11 mouse cellular contexts compared by ENCODE assay signal in genomic region chr9:14233702-14234373, GRCm38 (mm10). TPM values are rescaled to one million over a fixed set of nuclear protein-coding genes. Genes with fewer than 3 reads are reported as not detected.
DNase-seq lines count a peak whose midpoint lies in the region; ATAC-seq and TF ChIP-seq lines count a peak whose summit lies in the region.
"Had no signal": no experiment of that assay in that cellular context is flagged by ENCODE, and none has a peak within 500 bp of the region (broad histone marks: within the 10 kb centered on the region; RNA-seq: fewer than 3 reads in every experiment).

No protein-coding gene starts in this region.

- no peak for TF ChIP-seq CTCF in ES-Bruce4 (IDR thresholded peaks at IDR 0.05; ENCODE audit: low read depth, low read length)

- no peaks in the 10 kb centered on the region for H3K36me3 ChIP-seq in ES-Bruce4 (ENCODE audit: control insufficient read depth, insufficient read depth, low read length, poor library complexity, severe bottlenecking)
- H3K36me3 ChIP-seq in kidney, embryonic 16.5 days (ENCODE audit: insufficient read depth, low read length): no peaks in the 10 kb centered on the region
- no peaks in the 10 kb centered on the region for H3K36me3 ChIP-seq in lung, embryonic 16.5 days (ENCODE audit: control insufficient read depth, insufficient read depth, low read length)
- H3K36me3 ChIP-seq: G1E; heart, embryonic 10.5 days; neural tube, embryonic 13.5 days had no signal

- peak overlapping the region; percentile 8; the same call in 1 of the 2 replicates for H3K4me2 ChIP-seq in kidney, embryonic 16.5 days (replicated peaks; ENCODE audit: low read depth, low read length)
- no peak overlapping the region for H3K4me2 ChIP-seq in lung, embryonic 16.5 days (ENCODE audit: low read depth, low read length)
- H3K4me2 ChIP-seq: neural tube, embryonic 13.5 days had no signal

- no peaks in the 10 kb centered on the region for H3K9me3 ChIP-seq in ES-Bruce4 (replicated peaks; ENCODE audit: control insufficient read depth, insufficient read depth, low read length, poor library complexity, severe bottlenecking)
- H3K9me3 ChIP-seq in kidney, embryonic 16.5 days (ENCODE audit: low read length): no peaks in the 10 kb centered on the region
- H3K9me3 ChIP-seq in lung, embryonic 16.5 days (ENCODE audit: control insufficient read depth, low read length): no peaks in the 10 kb centered on the region
- H3K9me3 ChIP-seq: G1E; heart, embryonic 10.5 days; neural tube, embryonic 13.5 days had no signal

- ATAC-seq in kidney, embryonic 16.5 days (ENCODE audit: low FRiP score, low TSS enrichment): peak; percentile 95
- peak; percentile 93 for ATAC-seq in lung, embryonic 16.5 days (ENCODE audit: low read depth)
- ATAC-seq in erythroid progenitor cell, adult 5-6 weeks (replicated peaks; ENCODE audit: low FRiP score, poor library complexity, severe bottlenecking): no peak
- ATAC-seq in monocyte, adult 5-6 weeks (replicated peaks; ENCODE audit: insufficient number of reproducible peaks, low FRiP score, low TSS enrichment, poor library complexity, severe bottlenecking): no peak

- H3K4me1 ChIP-seq in ES-Bruce4 (ENCODE audit: control insufficient read depth, insufficient read depth, low read length): peaks cover 2% of the 10 kb centered on the region
- peaks cover 15% of the 10 kb centered on the region for H3K4me1 ChIP-seq in kidney, embryonic 16.5 days (ENCODE audit: insufficient read depth, low read length)
- 0 out of 2 replicates have a peak, but pooled peaks cover 3% of the 10 kb centered on the region for H3K4me1 ChIP-seq in lung, embryonic 16.5 days (replicated peaks; ENCODE audit: control insufficient read depth, insufficient read depth, low read length)
- H3K4me1 ChIP-seq: neural tube, embryonic 13.5 days had no signal

- no peaks in the 10 kb centered on the region for H3K27me3 ChIP-seq in ES-Bruce4 (ENCODE audit: control insufficient read depth, insufficient read depth, low read length, poor library complexity, severe bottlenecking)
- H3K27me3 ChIP-seq in kidney, embryonic 16.5 days (ENCODE audit: insufficient read depth, low read length): no peaks in the 10 kb centered on the region
- H3K27me3 ChIP-seq in lung, embryonic 16.5 days (ENCODE audit: control insufficient read depth, insufficient read depth, low read depth, low read length): no peaks in the 10 kb centered on the region
- H3K27me3 ChIP-seq: neural tube, embryonic 13.5 days had no signal

- TF ChIP-seq EP300 in ES-Bruce4 (IDR thresholded peaks at IDR 0.05; ENCODE audit: insufficient read depth, low read depth, low read length): peak; percentile 66

- no peak for TF ChIP-seq POLR2A in ES-Bruce4 (IDR thresholded peaks at IDR 0.05; ENCODE audit: insufficient read depth, low read length)

- no peak overlapping the region for H3K4me3 ChIP-seq in ES-Bruce4 (ENCODE audit: low read depth, low read length)
- H3K4me3 ChIP-seq in kidney, embryonic 16.5 days (ENCODE audit: low read length): no peak overlapping the region
- H3K4me3 ChIP-seq in lung, embryonic 16.5 days (ENCODE audit: low read length): no peak overlapping the region
- H3K4me3 ChIP-seq: heart, embryonic 10.5 days; neural tube, embryonic 13.5 days had no signal

- DNase-seq in embryo, embryonic 10 days (ENCODE audit: low spot score): peak; percentile 51
- no peak for DNase-seq in left cerebral cortex, adult 18-20 months (ENCODE audit: low spot score in 2 of 2)
- no peak for DNase-seq in cerebellum, postnatal 36 days

- 26% methylated on average over 7 of the region's 7 CpGs for WGBS in kidney, embryonic 16.5 days
- 33% methylated on average over 7 of the region's 7 CpGs for WGBS in lung, embryonic 16.5 days

- H3K9ac ChIP-seq in ES-Bruce4 (ENCODE audit: low read depth, poor library complexity, severe bottlenecking): no peak overlapping the region
- peak overlapping the region; percentile 7; the same call in 1 of the 2 replicates for H3K9ac ChIP-seq in kidney, embryonic 16.5 days (replicated peaks; ENCODE audit: low read length)
- no peak overlapping the region for H3K9ac ChIP-seq in lung, embryonic 16.5 days (ENCODE audit: low read length)
- H3K9ac ChIP-seq: neural tube, embryonic 13.5 days had no signal

- H3K27ac ChIP-seq in ES-Bruce4 (ENCODE audit: insufficient read depth, low read length): 0 out of 2 replicates have a peak overlapping the region, but pooled peaks have one; percentile 51
- peak overlapping the region; percentile 79 for H3K27ac ChIP-seq in kidney, embryonic 16.5 days (ENCODE audit: low read length)
- H3K27ac ChIP-seq in lung, embryonic 16.5 days (ENCODE audit: low read length): peak overlapping the region; percentile 78
- H3K27ac ChIP-seq: heart, embryonic 10.5 days; neural tube, embryonic 13.5 days had no signal

RNA-seq across cellular contexts. Expression of gene Sesn3, which starts 41.0 kb away (rescaled TPM):
- polyA plus RNA-seq in ES-Bruce4 (2011; ENCODE audit: insufficient read depth, insufficient read length, low read depth, missing spikeins): 24.1 and 26.4 TPM in 2 replicates
- 16.9 and 19.2 TPM in 2 replicates for polyA plus RNA-seq in kidney, embryonic 16.5 days (2015; fragmentation: Nextera tagmentation; extraction: Ambion mirVana)
- 12.9 and 15.8 TPM in 2 replicates for polyA plus RNA-seq in lung, embryonic 16.5 days (2015; fragmentation: Nextera tagmentation; extraction: Ambion mirVana)
- 100 to 1,000 TPM; 109 to 141 TPM for total RNA-seq in left cerebral cortex, adult 18-20 months (2021)
- 5.9 and 7.9 TPM in 2 replicates for total RNA-seq in erythroid progenitor cell, adult 5-6 weeks (2015; ENCODE audit: low replicate concordance)
- 1.7 and 3.2 TPM in 2 replicates for total RNA-seq in erythroid progenitor cell, adult 5-6 weeks (2017; ENCODE audit: low replicate concordance)
- 24.4 to 44.6 TPM (median 27.5 TPM) in 3 replicates for total RNA-seq in monocyte, adult 5-6 weeks (2017)

Comparison
In these comparisons a context has a peak if more than half of its experiments do, and no peak if none do; other contexts are left out.
1. ATAC-seq: peak in kidney, embryonic 16.5 days (single experiment) and lung, embryonic 16.5 days (single experiment); none in erythroid progenitor cell, adult 5-6 weeks (single experiment) and monocyte, adult 5-6 weeks (single experiment).
2. Peak in every context shown above with its lines, with median percentiles within 50 percentile points of each other: H3K27ac ChIP-seq.